Mouse (Mus musculus) liver, embryonic 11.5 days (tissue): ENCODE results near the gene Astn1. TPM values are rescaled to one million over a fixed set of nuclear protein-coding genes. Genes with fewer than 3 reads are reported as not detected.

ENCODE experiments used
- ATAC-seq: fragments of 200-750 bp; cut with Nextera tagmentation; replicated peaks from 2 replicates; pipeline ENCODE4 v1.8.0; 2017; ENCODE audit warnings: moderate number of reproducible peaks, mild to moderate bottlenecking, moderate TSS enrichment, moderate library complexity; ENCODE audit not compliant: low FRiP score
- DNase-seq: peaks from one replicate; pipeline ENCODE4 v3.0.0-alpha.2; 2017; ENCODE audit warnings: low spot score
- H3K27ac ChIP-seq: fragments of 300-500 bp; sonication (generic); 2 replicates; pipeline ENCODE4 v1.5.1; 2014; ENCODE audit warnings: mild to moderate bottlenecking, low read depth, low read length, control low read depth
- H3K27me3 ChIP-seq: fragments of 300-500 bp; sonication (generic); replicated peaks from 2 replicates; pipeline ENCODE4 v1.6.1; 2014; ENCODE audit warnings: low read length, mixed read lengths; ENCODE audit not compliant: control insufficient read depth, insufficient read depth
- H3K36me3 ChIP-seq: fragments of 300-500 bp; sonication (generic); 2 replicates; pipeline ENCODE4 v1.6.1; 2014; ENCODE audit warnings: mild to moderate bottlenecking, low read length, moderate library complexity, mixed read lengths; ENCODE audit not compliant: control insufficient read depth, insufficient read depth
- H3K4me1 ChIP-seq: fragments of 300-500 bp; sonication (generic); replicated peaks from 2 replicates; pipeline ENCODE4 v1.6.1; 2014; ENCODE audit warnings: low read length, mixed read lengths; ENCODE audit not compliant: control insufficient read depth, insufficient read depth
- H3K4me2 ChIP-seq: fragments of 300-500 bp; sonication (generic); 2 replicates; pipeline ENCODE4 v1.6.1; 2014; ENCODE audit warnings: mild to moderate bottlenecking, control low read depth, moderate library complexity
- H3K4me3 ChIP-seq: fragments of 300-500 bp; sonication (generic); 2 replicates; pipeline ENCODE4 v1.5.1; 2014; ENCODE audit warnings: low read depth, low read length, control low read depth
- H3K9ac ChIP-seq: fragments of 300-500 bp; sonication (generic); 2 replicates; pipeline ENCODE4 v1.6.1; 2014; ENCODE audit warnings: low read depth, low read length, control low read depth
- H3K9me3 ChIP-seq: fragments of 300-500 bp; sonication (generic); 2 replicates; pipeline ENCODE4 v1.6.1; 2016; ENCODE audit warnings: low read length, inconsistent platforms, mixed read lengths; ENCODE audit not compliant: control insufficient read depth
- WGBS: fragments of 180-500 bp; shearing (Covaris S2); extraction: QIAGEN DNeasy Blood & Tissue Kit; methylation state at CpG from one replicate; pipeline ENCODE4 v1.1.7; 2014; 5-methylcytosine and 5-hydroxymethylcytosine counted together
- microRNA counts: library from miRNA; unstranded; fragments of <30 nt; microRNA quantifications from one replicate; lab custom pipeline; 2015
- microRNA-seq: library from miRNA; unstranded; fragments of <30 nt; microRNA quantifications from one replicate; pipeline ENCODE4, GENCODE M21; 2017; ENCODE audit warnings: borderline number of aligned reads
- polyA plus RNA-seq: library from polyadenylated mRNA; unstranded; fragments of >200 nt; fragmentation: Nextera tagmentation; extraction: Ambion mirVana; gene quantifications from 2 replicates; pipeline ENCODE4 v1.2.1, GENCODE M21; 2014

Gene Astn1
- polyA plus RNA-seq, 1 experiment from 2014 or later = 0.62 TPM

- H3K9me3 ChIP-seq = no peaks in the 10 kb centered on the region
- no peak for ATAC-seq
- WGBS = 57% methylated on average over 4 of the region's 4 CpGs
Observed at GRCm38 (mm10) chr1:158732868-158733496, 370.9 kb downstream of the Astn1 start.

GRCm38 (mm10) chr1:158739132-158739919 lies 377.3 kb downstream of the Astn1 start:
- H3K4me3 ChIP-seq = no peak overlapping the region
- H3K4me2 ChIP-seq = no peak overlapping the region
- no peaks in the 10 kb centered on the region for H3K27me3 ChIP-seq
- DNase-seq = no peak
- H3K4me1 ChIP-seq = no peaks in the 10 kb centered on the region
- H3K9ac ChIP-seq = no peak overlapping the region
- no peaks in the 10 kb centered on the region for H3K9me3 ChIP-seq
- no peak overlapping the region for H3K27ac ChIP-seq
- 47% methylated on average over 5 of the region's 5 CpGs for WGBS
- no peak for ATAC-seq
- no peaks in the 10 kb centered on the region for H3K36me3 ChIP-seq

More at GRCm38 (mm10) chr1:158732868-158733496, 370.9 kb downstream of the Astn1 start:
- Histone ChIP-seq H3K36me3 (no peaks in the 10 kb centered on the region), H3K4me2 (no peak overlapping the region), H3K9ac (no peak overlapping the region), H3K4me3 (no peak overlapping the region), H3K4me1 (no peaks in the 10 kb centered on the region), H3K27ac (no peak overlapping the region), H3K27me3 (no peaks in the 10 kb centered on the region)
- no peak for DNase-seq

- H3K27ac ChIP-seq = no peak overlapping the region
- no peak for ATAC-seq
- 63% methylated on average over 6 of the region's 6 CpGs for WGBS
- no peak overlapping the region for H3K9ac ChIP-seq
- no peaks in the 10 kb centered on the region for H3K9me3 ChIP-seq
- DNase-seq = no peak
- H3K4me1 ChIP-seq = no peaks in the 10 kb centered on the region
- no peaks in the 10 kb centered on the region for H3K27me3 ChIP-seq
- H3K4me2 ChIP-seq = no peak overlapping the region
- no peaks in the 10 kb centered on the region for H3K36me3 ChIP-seq
- no peak overlapping the region for H3K4me3 ChIP-seq
Observed at GRCm38 (mm10) chr1:158740161-158740766, 378.2 kb downstream of the Astn1 start.

GRCm38 (mm10) chr1:158740949-158741348 lies 378.9 kb downstream of the Astn1 start:
- ATAC-seq = no peak
- H3K9me3 ChIP-seq = no peaks in the 10 kb centered on the region
- no peak overlapping the region for H3K4me3 ChIP-seq
- no peaks in the 10 kb centered on the region for H3K27me3 ChIP-seq
- H3K9ac ChIP-seq = no peak overlapping the region
- H3K4me2 ChIP-seq = no peak overlapping the region
- DNase-seq = no peak
- no peaks in the 10 kb centered on the region for H3K36me3 ChIP-seq
- H3K4me1 ChIP-seq = no peaks in the 10 kb centered on the region
- WGBS = 77% methylated on average over 5 of the region's 5 CpGs
- H3K27ac ChIP-seq = no peak overlapping the region

MicroRNAs encoded within 50 kb of the gene (microRNA counts, 519-probe panel; counts per million panel counts)
- microRNA mmu-miR-488 (lab: Ali Mortazavi, UCI) = not detected

Small RNA genes within 50 kb of the gene (microRNA-seq; reads per million reads assigned to microRNA genes)
- gene Mir488 = 7.4 reads per million, percentile 19 among the genes with 10 or more reads in this experiment

Other genes starting within 250 kb of the Astn1 start
- 0.44 and 1.0 TPM in 2 replicates for gene Brinp2, start 5.9 kb upstream of the Astn1 start, polyA plus RNA-seq